Comparison of ENCODE assay signal across 8 mouse cellular contexts in genomic region chr3:145576482-145576822, GRCm38 (mm10). TPM values are rescaled to one million over a fixed set of nuclear protein-coding genes. Genes with fewer than 3 reads are reported as not detected.
DNase-seq lines count a peak whose midpoint lies in the region; ATAC-seq and TF ChIP-seq lines count a peak whose summit lies in the region.

No protein-coding gene starts in this region.

- peak overlapping the region; percentile 88 for H3K4me3 ChIP-seq in lung, embryonic 15.5 days
- peak overlapping the region; percentile 81 for H3K4me3 ChIP-seq in liver, adult 2 months (ENCODE audit: insufficient read depth, low read depth, low read length)
- peak overlapping the region; percentile 82 for H3K4me3 ChIP-seq in stomach, embryonic 14.5 days (ENCODE audit: low read depth, low read length)

- 0 out of 2 replicates have a peak, but pooled peaks cover 3% of the 10 kb centered on the region for H3K79me2 ChIP-seq in liver, adult 2 months (ENCODE audit: control insufficient read depth, insufficient read depth, low read length)

- no peak for TF ChIP-seq CTCF in liver, adult 2 months (IDR thresholded peaks at IDR 0.05; ENCODE audit: low read depth, low read length)

- WGBS in lung, embryonic 15.5 days: under 1% methylated on average over 11 of the region's 11 CpGs
- WGBS in liver, adult 2 months: 3% methylated on average over 11 of the region's 11 CpGs
- 1% methylated on average over 11 of the region's 11 CpGs for WGBS in stomach, embryonic 14.5 days

- ATAC-seq in lung, embryonic 15.5 days (ENCODE audit: borderline replicate concordance, extremely low read depth, low FRiP score, low TSS enrichment): no peak
- peak; percentile 69 for ATAC-seq in erythroid progenitor cell, adult 5-6 weeks (replicated peaks; ENCODE audit: low FRiP score, poor library complexity, severe bottlenecking)
- ATAC-seq in stomach, embryonic 14.5 days (ENCODE audit: insufficient number of reproducible peaks, insufficient read depth, low FRiP score, low read depth): no peak; the same call in 1 of the 2 replicates

- intact Hi-C loops in left cerebral cortex, postnatal 4 days (cut with DNase I): no loop called here

- no peak for DNase-seq in lung, adult 18-20 months
- no peak for DNase-seq in liver, adult 2 months (ENCODE audit: extremely low read depth, low read depth, low spot score)
- DNase-seq in layer of hippocampus, adult 11-12 months (ENCODE audit: low spot score): no peak
- DNase-seq in layer of hippocampus, adult 9-10 months (ENCODE audit: low spot score): no peak
- no peak for DNase-seq in left cerebral cortex, postnatal 4 days

- H3K9me3 ChIP-seq in lung, embryonic 15.5 days: no peaks in the 10 kb centered on the region
- no peaks in the 10 kb centered on the region for H3K9me3 ChIP-seq in stomach, embryonic 14.5 days (ENCODE audit: control insufficient read depth, low read depth, low read length)

- peaks cover 21% of the 10 kb centered on the region for H3K36me3 ChIP-seq in lung, embryonic 15.5 days
- peaks cover 11% of the 10 kb centered on the region for H3K36me3 ChIP-seq in liver, adult 2 months (ENCODE audit: control insufficient read depth, insufficient read depth, low read length)
- H3K36me3 ChIP-seq in stomach, embryonic 14.5 days (ENCODE audit: control insufficient read depth, insufficient read depth, low read length): peaks cover 19% of the 10 kb centered on the region; the same call in 1 of the 2 replicates

- peak overlapping the region; percentile 73 for H3K4me2 ChIP-seq in lung, embryonic 15.5 days
- H3K4me2 ChIP-seq in stomach, embryonic 14.5 days (replicated peaks; ENCODE audit: low read depth, low read length): peak overlapping the region; percentile 84

- peak overlapping the region; percentile 74 for H3K9ac ChIP-seq in lung, embryonic 15.5 days
- peak overlapping the region; percentile 68 for H3K9ac ChIP-seq in liver, adult 2 months (ENCODE audit: low read depth, low read length)
- H3K9ac ChIP-seq in stomach, embryonic 14.5 days (replicated peaks; ENCODE audit: low read depth, low read length): peak overlapping the region; percentile 56

- no peak overlapping the region for H3K27ac ChIP-seq in lung, embryonic 15.5 days
- no peak overlapping the region for H3K27ac ChIP-seq in liver, adult 2 months (replicated peaks; ENCODE audit: insufficient read depth, low read depth, low read length)
- 0 out of 2 replicates have a peak overlapping the region, but pooled peaks have one; percentile 30 for H3K27ac ChIP-seq in stomach, embryonic 14.5 days (ENCODE audit: low read length)

- TF ChIP-seq POLR2A in liver, adult 2 months (IDR thresholded peaks at IDR 0.05; ENCODE audit: extremely low read depth, insufficient read depth, low read length): no peak

- H3K27me3 ChIP-seq in lung, embryonic 15.5 days: no peaks in the 10 kb centered on the region
- H3K27me3 ChIP-seq in liver, adult 2 months (ENCODE audit: control insufficient read depth, insufficient read depth, low read length): no peaks in the 10 kb centered on the region
- H3K27me3 ChIP-seq in stomach, embryonic 14.5 days (ENCODE audit: control insufficient read depth, insufficient read depth, low read length): no peaks in the 10 kb centered on the region

- peaks cover 9% of the 10 kb centered on the region for H3K4me1 ChIP-seq in lung, embryonic 15.5 days
- H3K4me1 ChIP-seq in liver, adult 2 months (ENCODE audit: control insufficient read depth, insufficient read depth, low read length): peaks cover 4% of the 10 kb centered on the region
- H3K4me1 ChIP-seq in stomach, embryonic 14.5 days (ENCODE audit: control insufficient read depth, insufficient read depth, low read length): peaks cover 11% of the 10 kb centered on the region

RNA-seq across cellular contexts. Expression of gene Znhit6, which starts 0.4 kb away (rescaled TPM):
- polyA plus RNA-seq in lung, embryonic 15.5 days (2015; fragmentation: Nextera tagmentation; extraction: Ambion mirVana): 30.2 and 32.1 TPM in 2 replicates
- 4.7 and 6.7 TPM in 2 replicates for total RNA-seq in erythroid progenitor cell, adult 5-6 weeks (2015; ENCODE audit: low replicate concordance)
- total RNA-seq in erythroid progenitor cell, adult 5-6 weeks (2017; ENCODE audit: low replicate concordance): 0.23 and 6.5 TPM in 2 replicates
- 3.9 and 4.9 TPM in 2 replicates for total RNA-seq in liver, adult 2 months (2014; rRNA removed)
- polyA plus RNA-seq in liver, adult 2 months (2012; rRNA removed): 1.6 and 1.8 TPM in 2 replicates
- polyA plus RNA-seq in stomach, embryonic 14.5 days (2014; fragmentation: Nextera tagmentation; extraction: Ambion mirVana): 31.9 and 33.4 TPM in 2 replicates
- 10 to 100 TPM; 28.1 to 30.9 TPM for total RNA-seq in left cerebral cortex, postnatal 4 days (2021)
